Mouse (Mus musculus) central nervous system, embryonic 14 days (tissue): ENCODE results near the gene Dact3. TPM values are rescaled to one million over a fixed set of nuclear protein-coding genes. Genes with fewer than 3 reads are reported as not detected.

ENCODE experiments used
- polyA plus RNA-seq: library from polyadenylated mRNA; depleted of rRNA; stranded (reverse); fragments of >200 nt; gene quantifications from 2 replicates; pipeline ENCODE4 v1.2.3, GENCODE M21; 2012; rRNA removed

Dact3 gene
- polyA plus RNA-seq, result 34.5 and 44.4 TPM in 2 replicates

DNA sequence AGATGAGACGGTGACA, at the start of gene Dact3:
Gene Dact3 (plus strand): TSS at position 8 of the 16 bp plus-strand sequence.

DNA sequence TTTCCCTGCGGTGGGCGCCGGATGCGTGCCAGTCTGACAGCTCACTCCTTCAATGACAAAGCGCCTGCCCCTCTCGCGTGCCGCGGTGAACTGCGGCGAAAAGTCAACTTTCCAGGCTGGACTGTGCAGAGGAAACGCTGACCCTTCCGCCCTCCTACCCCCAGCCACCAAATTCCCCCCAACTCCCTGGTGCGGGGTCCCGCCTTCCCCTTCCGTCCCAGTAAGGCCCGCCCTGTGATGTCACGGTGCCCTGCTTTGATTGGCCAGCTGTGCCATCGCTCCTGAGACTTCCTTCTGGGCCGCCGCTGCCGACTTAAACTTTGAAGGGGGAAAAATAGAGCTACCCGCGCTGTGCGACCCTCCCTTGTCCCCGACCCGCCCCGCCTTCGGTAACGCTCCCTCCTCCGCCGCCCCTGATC, 32.5 kb upstream of the Dact3 start, which contains the start of gene Prkd2:
Gene Prkd2 (plus strand): TSS at position 258 of the 419 bp plus-strand sequence.

DNA sequence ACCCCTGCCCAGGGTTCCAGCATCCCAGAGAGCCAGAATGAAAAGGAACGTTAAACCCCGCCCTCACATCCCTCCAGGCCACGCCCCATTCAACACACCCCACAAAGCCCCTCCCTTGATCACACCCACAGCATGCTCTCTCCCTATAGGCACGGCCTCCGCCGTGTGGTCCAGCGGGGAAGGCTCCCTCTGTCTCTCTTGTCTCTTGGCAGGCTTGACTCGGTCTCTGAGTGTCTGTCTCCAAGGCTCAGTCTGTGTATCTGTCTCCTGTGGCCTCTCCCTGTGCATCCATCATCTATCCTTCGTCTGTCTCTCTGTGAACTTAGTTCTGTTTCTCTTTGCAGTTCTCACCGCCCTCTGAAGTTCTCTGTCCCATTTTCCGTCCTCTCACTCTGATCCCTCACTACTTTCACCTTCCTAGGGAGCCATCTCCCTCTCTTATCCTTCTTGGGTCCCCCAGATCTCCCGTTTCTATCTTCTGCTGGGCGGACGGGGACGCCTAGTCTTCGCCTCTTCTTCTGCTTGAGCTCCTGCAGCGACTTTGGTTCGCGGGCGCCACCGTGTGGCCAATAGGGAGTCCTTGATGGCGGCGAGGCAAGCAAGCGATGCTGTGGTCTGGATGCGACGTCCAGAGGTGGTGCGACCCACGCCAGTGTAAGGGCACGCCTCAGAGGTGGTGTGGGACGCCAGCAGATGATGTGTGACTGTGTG, 16.7 kb downstream of the Dact3 start, which contains the start of gene Gng8:
Gene Gng8 (plus strand): TSS at position 146 of the 711 bp plus-strand sequence.

DNA sequence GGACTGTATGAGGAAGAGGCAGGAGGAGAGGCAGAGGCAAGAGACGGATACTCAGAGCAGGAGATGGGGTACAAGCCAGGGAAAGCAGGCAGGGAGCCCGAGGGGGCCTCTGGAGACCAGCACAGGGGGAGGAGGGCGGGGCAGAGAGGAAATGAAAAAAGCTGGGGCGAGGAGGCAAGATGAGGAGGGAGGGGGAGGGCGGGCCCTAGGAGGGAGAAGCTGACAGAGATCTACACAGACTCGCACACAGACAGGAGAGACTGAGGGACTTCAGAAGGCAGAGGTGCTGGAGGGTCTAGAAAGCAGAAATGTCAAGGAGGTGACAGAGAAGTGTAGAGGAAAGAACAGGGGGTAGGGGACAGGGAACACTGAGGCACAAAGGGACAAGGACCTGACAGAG, 31.2 kb downstream of the Dact3 start, which contains the start of gene Ptgir:
Gene Ptgir (plus strand): TSS at position 210 of the 400 bp plus-strand sequence.

DNA sequence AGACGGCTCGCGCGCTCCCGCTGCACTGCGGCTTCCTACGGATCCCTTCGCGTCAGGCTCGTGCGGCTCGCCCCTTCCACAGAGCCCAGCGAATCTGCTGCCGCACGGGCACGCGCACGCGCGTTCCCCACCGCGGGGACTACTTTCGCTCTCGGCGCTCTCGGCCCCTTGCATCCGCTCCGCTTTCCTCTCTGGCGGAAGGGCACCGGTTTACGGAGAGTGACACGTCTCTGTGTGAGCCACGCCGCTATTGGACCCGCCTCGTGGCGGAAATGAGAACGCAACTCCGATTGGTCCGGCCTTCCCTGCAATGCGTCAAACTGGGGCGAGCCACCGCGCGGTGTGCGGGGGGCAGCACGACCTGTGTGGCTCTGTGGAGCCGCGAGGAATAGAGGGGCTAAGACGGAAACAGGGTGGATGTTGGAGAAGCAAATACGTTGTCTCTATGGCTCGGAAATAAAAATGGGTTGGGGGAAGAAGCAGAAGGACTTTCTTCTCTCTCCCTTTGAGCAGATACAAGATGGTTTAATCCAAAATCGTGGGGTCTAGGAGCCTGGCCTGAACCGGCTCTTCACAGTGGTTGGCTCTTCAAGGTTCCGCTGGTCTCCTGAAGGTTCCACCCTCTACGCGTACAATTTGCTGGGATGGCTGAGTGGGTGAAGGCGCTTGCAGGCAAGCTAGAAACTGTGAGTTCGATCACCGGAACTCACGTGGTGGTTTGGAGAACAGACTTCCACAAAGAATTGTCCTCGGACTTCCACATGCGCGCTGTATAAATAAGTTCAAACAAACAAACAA, 49.1 kb downstream of the Dact3 start, which contains the start of gene Calm3:
Gene Calm3 (minus strand): TSS at position 78 of the 798 bp plus-strand sequence.

Other genes with a start within 250 kb of the Dact3 start
- gene Ceacam15, start 199.6 kb upstream of the Dact3 start, polyA plus RNA-seq, result not detected in 2 replicates
- not detected in 2 replicates for gene Ceacam9, start 153.4 kb upstream of the Dact3 start, polyA plus RNA-seq
- gene Ap2s1, start 136.9 kb upstream of the Dact3 start, polyA plus RNA-seq, result 389 and 393 TPM in 2 replicates
- gene Slc1a5, start 94.0 kb upstream of the Dact3 start, polyA plus RNA-seq, result 28.1 and 32.5 TPM in 2 replicates
- 249 and 272 TPM in 2 replicates for gene Strn4, start 59.4 kb upstream of the Dact3 start, polyA plus RNA-seq
- gene Fkrp, start 58.6 kb upstream of the Dact3 start, polyA plus RNA-seq, result 38.0 and 40.7 TPM in 2 replicates
- 13.3 and 16.4 TPM in 2 replicates for gene Prkd2, start 32.4 kb upstream of the Dact3 start, polyA plus RNA-seq
- 14.1 and 22.2 TPM in 2 replicates for gene Gng8, start 16.5 kb downstream of the Dact3 start, polyA plus RNA-seq
- 0.52 and 1.1 TPM in 2 replicates for gene Ptgir, start 31.2 kb downstream of the Dact3 start, polyA plus RNA-seq
- 537 and 560 TPM in 2 replicates for gene Calm3, start 48.8 kb downstream of the Dact3 start, polyA plus RNA-seq
- gene Pnmal2, start 69.4 kb downstream of the Dact3 start, polyA plus RNA-seq, result 53.0 and 56.7 TPM in 2 replicates
- gene Pnmal1, start 84.4 kb downstream of the Dact3 start, polyA plus RNA-seq, result 23.7 and 27.1 TPM in 2 replicates
- 7.9 and 10.3 TPM in 2 replicates for gene Gm42372, start 107.8 kb downstream of the Dact3 start, polyA plus RNA-seq
- 7.7 and 13.6 TPM in 2 replicates for gene Ccdc8, start 117.4 kb downstream of the Dact3 start, polyA plus RNA-seq
- gene Ppp5c, start 152.6 kb downstream of the Dact3 start, polyA plus RNA-seq, result 158 and 178 TPM in 2 replicates
- 5.1 and 8.6 TPM in 2 replicates for gene Hif3a, start 187.1 kb downstream of the Dact3 start, polyA plus RNA-seq
- 1.6 and 1.7 TPM in 2 replicates for gene Psg16, start 198.7 kb downstream of the Dact3 start, polyA plus RNA-seq